Mouse (Mus musculus): Measurements from ENCODE around the gene Commd9. TPM values are rescaled to one million over a fixed set of nuclear protein-coding genes. Genes with fewer than 3 reads are reported as not detected.

The Commd9 gene
- polyA plus RNA-seq, 1 experiment from 2014 or later, result 85.3 TPM

- no peak overlapping the region for H3K4me3 ChIP-seq
- 94% methylated on average over 4 of the region's 4 CpGs for WGBS
- no peaks in the 10 kb centered on the region for H3K36me3 ChIP-seq
- H3K27me3 ChIP-seq, result no peaks in the 10 kb centered on the region
- no peak for ATAC-seq (ENCODE audit: low FRiP score)
- no peak overlapping the region for H3K4me2 ChIP-seq (replicated peaks)
- no peak overlapping the region for H3K27ac ChIP-seq
- H3K4me1 ChIP-seq, result peaks cover 22% of the 10 kb centered on the region
- H3K9ac ChIP-seq, result no peak overlapping the region
- H3K9me3 ChIP-seq (replicated peaks), result no peaks in the 10 kb centered on the region
These were observed 36.3 kb downstream of the Commd9 start for GRCm38 (mm10) chr2:101922302-101922701.

GRCm38 (mm10) chr2:101923181-101923580 lies 37.1 kb downstream of the Commd9 start:
- no peak overlapping the region for H3K9ac ChIP-seq
- H3K4me3 ChIP-seq, result no peak overlapping the region
- H3K4me1 ChIP-seq, result peaks cover 19% of the 10 kb centered on the region
- no peaks in the 10 kb centered on the region for H3K36me3 ChIP-seq
- WGBS, result 87% methylated on average over 4 of the region's 4 CpGs
- H3K9me3 ChIP-seq (replicated peaks), result no peaks in the 10 kb centered on the region
- no peak overlapping the region for H3K27ac ChIP-seq
- no peak overlapping the region for H3K4me2 ChIP-seq (replicated peaks)
- H3K27me3 ChIP-seq, result no peaks in the 10 kb centered on the region
- no peak for ATAC-seq (ENCODE audit: low FRiP score)

GRCm38 (mm10) chr2:101925183-101925582 lies 39.1 kb downstream of the Commd9 start:
- H3K27ac ChIP-seq, result no peak overlapping the region; the same call in 1 of the 2 replicates
- H3K9me3 ChIP-seq (replicated peaks), result no peaks in the 10 kb centered on the region
- no peaks in the 10 kb centered on the region for H3K36me3 ChIP-seq
- H3K27me3 ChIP-seq, result no peaks in the 10 kb centered on the region
- no peak for ATAC-seq (ENCODE audit: low FRiP score)
- peaks cover 8% of the 10 kb centered on the region for H3K4me1 ChIP-seq
- no peak overlapping the region for H3K4me3 ChIP-seq
- no peak overlapping the region for H3K4me2 ChIP-seq (replicated peaks)
- H3K9ac ChIP-seq, result no peak overlapping the region
- WGBS, result 71% methylated on average over 3 of the region's 3 CpGs

DNA sequence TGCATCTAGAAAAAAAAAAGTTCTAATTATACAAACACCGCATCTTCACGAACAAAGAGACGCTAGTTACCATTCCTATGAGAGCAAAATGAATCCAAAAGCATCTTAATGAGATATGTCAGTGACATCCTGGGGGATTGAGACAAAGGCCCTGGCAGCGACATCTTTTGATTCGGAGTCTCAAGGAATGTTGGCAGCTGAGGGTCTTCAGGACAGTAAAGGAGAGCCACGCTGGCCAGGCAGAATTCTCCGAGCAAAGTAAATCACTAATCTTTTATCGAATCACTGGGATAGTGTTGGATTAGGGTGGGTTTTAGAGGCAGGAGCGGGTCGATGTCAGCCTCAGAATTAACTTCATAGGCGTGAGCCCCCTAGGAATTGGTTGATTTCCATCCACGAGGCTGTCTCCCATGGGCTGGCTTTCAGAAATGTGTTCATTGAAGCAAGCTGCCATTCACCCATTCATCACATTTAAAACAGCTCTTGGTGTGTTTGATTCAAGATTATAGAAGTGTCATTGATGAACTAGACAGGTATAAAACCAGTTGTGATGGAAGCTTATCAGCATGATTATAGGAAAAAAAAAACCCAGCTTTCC lies 39.6 kb downstream of the Commd9 start:
- no peaks in the 10 kb centered on the region for H3K27me3 ChIP-seq
- H3K27ac ChIP-seq, result peak overlapping the region; percentile 55; the same call in 1 of the 2 replicates
- ATAC-seq (ENCODE audit: low FRiP score), result no peak; the same call in 1 of the 2 replicates
- 50% methylated on average over 12 of the region's 12 CpGs for WGBS
- H3K4me3 ChIP-seq, result no peak overlapping the region
- H3K9me3 ChIP-seq (replicated peaks), result no peaks in the 10 kb centered on the region
- no peak overlapping the region for H3K9ac ChIP-seq
- H3K4me1 ChIP-seq, result peaks cover 4% of the 10 kb centered on the region
- no peak overlapping the region for H3K4me2 ChIP-seq (replicated peaks)
- H3K36me3 ChIP-seq, result no peaks in the 10 kb centered on the region

DNA sequence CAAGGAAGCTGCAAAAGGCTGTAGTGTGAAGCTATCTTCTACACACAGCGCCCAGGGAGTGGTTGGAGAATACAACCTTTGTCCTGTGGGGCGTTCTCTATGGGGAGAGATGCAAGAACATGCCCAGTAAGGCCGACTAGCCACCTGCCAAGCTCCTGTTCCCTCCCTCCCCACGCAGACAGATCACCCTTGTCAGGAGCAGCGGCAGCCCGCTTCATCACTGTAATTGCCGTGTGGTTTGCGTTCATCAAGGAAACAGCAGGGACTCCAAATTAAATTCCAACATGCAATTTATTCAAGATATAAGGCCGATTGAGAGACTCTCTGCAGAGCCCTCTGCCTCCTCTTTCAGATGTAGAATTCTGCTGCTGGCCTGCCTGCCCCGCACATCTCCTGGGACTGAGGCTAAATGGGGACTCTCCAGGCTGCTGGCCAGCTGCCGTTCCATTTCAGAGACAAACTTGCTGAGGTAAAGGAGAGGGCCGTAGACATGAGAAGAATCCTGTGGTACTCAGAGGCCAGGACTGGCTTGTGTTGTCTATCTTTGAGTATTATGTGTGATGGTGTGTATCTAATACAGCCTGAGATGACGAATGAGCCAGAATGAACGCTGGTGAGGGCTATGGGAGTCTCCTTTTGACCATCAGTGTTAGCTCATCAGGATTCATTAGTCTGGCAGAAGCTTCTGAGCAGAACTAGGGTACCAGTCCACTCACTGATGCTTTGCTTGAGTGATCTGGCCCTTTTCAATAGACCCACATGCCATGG lies 46.3 kb downstream of the Commd9 start:
- H3K4me3 ChIP-seq, result no peak overlapping the region
- H3K9ac ChIP-seq, result no peak overlapping the region
- no peak overlapping the region for H3K4me2 ChIP-seq (replicated peaks)
- no peaks in the 10 kb centered on the region for H3K36me3 ChIP-seq
- no peaks in the 10 kb centered on the region for H3K9me3 ChIP-seq (replicated peaks)
- 59% methylated on average over 14 of the region's 14 CpGs for WGBS
- peak; percentile 79 for ATAC-seq (ENCODE audit: low FRiP score)
- H3K4me1 ChIP-seq, result peaks cover 6% of the 10 kb centered on the region
- H3K27ac ChIP-seq, result peak overlapping the region; percentile 69
- H3K27me3 ChIP-seq, result no peaks in the 10 kb centered on the region

DNA sequence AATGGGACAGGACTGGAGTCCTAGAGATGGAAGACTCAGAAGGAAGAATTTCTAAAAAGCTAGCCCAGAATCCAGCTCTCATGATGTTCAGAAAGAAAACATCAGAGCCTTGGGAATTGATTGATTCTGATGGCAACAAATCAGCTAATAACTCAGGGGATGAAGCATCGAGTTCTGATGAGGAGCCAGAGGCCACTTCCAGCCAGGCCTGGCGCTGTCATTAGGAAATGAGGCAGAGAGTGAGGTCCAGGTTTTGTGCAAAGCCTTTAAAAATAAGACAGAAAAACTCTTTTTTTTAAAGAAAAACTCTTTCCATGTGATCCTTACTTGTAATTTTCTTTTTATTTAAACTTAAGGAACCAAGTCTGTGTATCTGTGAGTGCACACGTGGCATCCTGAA lies 47.3 kb downstream of the Commd9 start:
- no peaks in the 10 kb centered on the region for H3K9me3 ChIP-seq (replicated peaks)
- H3K4me3 ChIP-seq, result no peak overlapping the region
- no peak for ATAC-seq (ENCODE audit: low FRiP score)
- no peaks in the 10 kb centered on the region for H3K27me3 ChIP-seq
- 0 out of 2 replicates have a peak overlapping the region, but pooled peaks have one; percentile 69 for H3K27ac ChIP-seq
- H3K9ac ChIP-seq, result no peak overlapping the region
- H3K4me1 ChIP-seq, result peaks cover 6% of the 10 kb centered on the region
- H3K4me2 ChIP-seq (replicated peaks), result no peak overlapping the region
- WGBS, result 84% methylated on average over 3 of the region's 3 CpGs
- no peaks in the 10 kb centered on the region for H3K36me3 ChIP-seq

DNA sequence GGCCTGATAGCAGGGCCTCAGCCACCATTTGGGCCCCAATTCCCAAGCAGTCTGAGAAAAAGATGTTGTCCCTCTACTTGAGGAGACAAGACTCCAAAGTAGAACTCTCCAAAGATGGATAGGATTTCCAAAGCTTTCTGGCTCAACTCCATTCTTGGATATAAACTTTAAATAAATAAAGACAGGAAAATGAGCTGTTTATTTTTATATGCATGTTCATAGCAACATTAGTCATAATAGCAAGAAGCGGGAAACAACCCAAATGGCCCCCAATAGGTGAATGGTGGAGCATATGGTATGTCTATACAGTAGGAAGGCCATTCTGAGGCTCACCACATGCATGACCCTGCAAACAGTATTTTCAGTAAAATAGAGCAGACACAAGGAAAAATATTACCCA lies 49.0 kb downstream of the Commd9 start:
- H3K4me1 ChIP-seq, result peaks cover 6% of the 10 kb centered on the region
- no peak overlapping the region for H3K9ac ChIP-seq
- H3K9me3 ChIP-seq (replicated peaks), result no peaks in the 10 kb centered on the region
- H3K27ac ChIP-seq, result no peak overlapping the region
- H3K4me3 ChIP-seq, result no peak overlapping the region
- no peaks in the 10 kb centered on the region for H3K27me3 ChIP-seq
- WGBS, result 91% methylated on average over 1 of the region's 1 CpGs
- H3K4me2 ChIP-seq (replicated peaks), result no peak overlapping the region
- ATAC-seq (ENCODE audit: low FRiP score), result no peak
- no peaks in the 10 kb centered on the region for H3K36me3 ChIP-seq

DNA sequence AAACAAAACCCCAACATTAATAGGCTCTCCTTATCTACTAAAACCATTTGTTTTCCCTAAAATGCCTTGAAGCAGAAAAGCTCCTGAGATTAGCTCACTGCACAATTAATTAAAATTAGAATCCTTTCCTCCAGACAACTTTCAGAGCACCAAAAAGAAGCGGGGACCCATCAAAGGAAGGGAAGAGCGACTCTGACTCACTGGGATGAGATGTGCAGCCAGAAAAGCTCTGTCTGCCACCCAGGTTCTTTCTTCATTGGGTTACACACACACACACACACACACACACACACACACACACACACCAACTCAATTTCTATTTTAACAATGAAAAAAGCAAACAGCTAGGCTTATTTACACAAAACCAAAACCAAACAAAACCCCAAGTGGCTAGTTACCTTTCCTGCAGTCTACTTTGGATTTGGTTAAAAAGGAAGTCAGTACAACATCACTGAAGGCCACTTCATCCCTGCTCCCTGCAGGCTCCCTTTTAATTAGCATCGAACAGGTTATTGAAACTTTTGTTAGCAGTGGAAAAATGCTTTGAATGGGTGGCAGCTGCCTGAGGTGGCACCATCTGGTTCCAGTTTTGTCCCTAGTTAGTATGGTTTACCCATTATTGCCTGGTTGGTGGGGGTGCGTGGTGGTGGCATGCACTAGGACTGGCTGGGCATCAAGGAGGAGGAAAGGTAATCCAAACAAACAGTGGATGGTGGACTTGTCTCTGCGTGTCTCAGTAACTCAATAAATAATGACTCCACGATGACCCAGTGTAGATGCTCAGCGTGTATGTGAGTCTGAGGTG lies 64.9 kb downstream of the Commd9 start:
- H3K9ac ChIP-seq, result no peak overlapping the region
- H3K9me3 ChIP-seq (replicated peaks), result no peaks in the 10 kb centered on the region
- H3K36me3 ChIP-seq, result peaks cover 30% of the 10 kb centered on the region
- H3K4me1 ChIP-seq, result peaks cover 12% of the 10 kb centered on the region
- peak overlapping the region; percentile 40; the same call in 1 of the 2 replicates for H3K27ac ChIP-seq
- H3K27me3 ChIP-seq, result no peaks in the 10 kb centered on the region
- no peak overlapping the region for H3K4me3 ChIP-seq
- ATAC-seq (ENCODE audit: low FRiP score), result no peak
- 75% methylated on average over 7 of the region's 7 CpGs for WGBS
- no peak overlapping the region for H3K4me2 ChIP-seq (replicated peaks)

Other genes with a start within 250 kb of the Commd9 start
- gene Rag1, start 236.7 kb upstream of the Commd9 start, polyA plus RNA-seq (2016; fragmentation: Nextera tagmentation; extraction: Ambion mirVana), result 0.80 and 0.82 TPM in 2 replicates
- gene B230118H07Rik, start 236.7 kb upstream of the Commd9 start, polyA plus RNA-seq (2016; fragmentation: Nextera tagmentation; extraction: Ambion mirVana), result 57.7 and 58.6 TPM in 2 replicates
- 14.0 and 15.8 TPM in 2 replicates for gene Traf6, start 207.8 kb upstream of the Commd9 start, polyA plus RNA-seq (2016; fragmentation: Nextera tagmentation; extraction: Ambion mirVana)
- 12.4 and 13.6 TPM in 2 replicates for gene Prr5l, start 3.2 kb upstream of the Commd9 start, polyA plus RNA-seq (2016; fragmentation: Nextera tagmentation; extraction: Ambion mirVana)